Mouse (Mus musculus): ENCODE measurements around the gene Negr1. TPM values are rescaled to one million over a fixed set of nuclear protein-coding genes. Genes with fewer than 3 reads are reported as not detected.

Gene Negr1
- polyA plus RNA-seq, 1 experiment: 1.7 TPM

DNA sequence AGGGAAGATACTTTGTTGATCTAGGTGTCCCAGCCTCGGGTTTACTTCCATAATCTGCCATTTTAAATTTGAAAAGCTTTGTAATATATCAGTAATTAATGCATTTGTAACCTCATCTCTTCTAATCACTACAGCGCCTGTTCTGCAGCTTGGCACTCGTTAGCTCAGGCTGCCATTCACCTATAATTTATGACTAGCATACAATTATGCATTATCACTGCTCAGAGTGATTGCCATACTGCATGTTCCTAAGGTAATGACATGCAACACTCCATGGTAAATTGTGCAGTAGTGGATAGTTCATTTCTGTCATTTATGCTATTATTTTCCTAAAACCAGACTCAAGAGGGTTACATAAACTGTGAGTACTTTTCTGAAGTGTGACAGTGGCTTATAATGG lies 272.3 kb downstream of the Negr1 start:
- TF ChIP-seq CTCF (conservative IDR thresholded peaks at IDR 0.05; ENCODE audit: insufficient read depth, insufficient read length, low read depth, low read length) (no peak), POLR2A (IDR thresholded peaks at IDR 0.05; ENCODE audit: low read depth, low read length) (no peak)
- no peak overlapping the region for H3K27ac ChIP-seq (ENCODE audit: insufficient read depth, low read depth, low read length)
- WGBS: 58% methylated on average over 3 of the region's 3 CpGs
- no peak for DNase-seq
- H3K4me3 ChIP-seq (ENCODE audit: insufficient read depth, low read depth, low read length): no peak overlapping the region
- H3K36me3 ChIP-seq (ENCODE audit: control insufficient read depth, insufficient read depth, low read length): no peaks in the 10 kb centered on the region
- H3K27me3 ChIP-seq (replicated peaks; ENCODE audit: control insufficient read depth, insufficient read depth, low read length): no peaks in the 10 kb centered on the region
- H3K4me1 ChIP-seq (ENCODE audit: control insufficient read depth, insufficient read depth, low read length): no peaks in the 10 kb centered on the region; the same call in 1 of the 2 replicates

DNA sequence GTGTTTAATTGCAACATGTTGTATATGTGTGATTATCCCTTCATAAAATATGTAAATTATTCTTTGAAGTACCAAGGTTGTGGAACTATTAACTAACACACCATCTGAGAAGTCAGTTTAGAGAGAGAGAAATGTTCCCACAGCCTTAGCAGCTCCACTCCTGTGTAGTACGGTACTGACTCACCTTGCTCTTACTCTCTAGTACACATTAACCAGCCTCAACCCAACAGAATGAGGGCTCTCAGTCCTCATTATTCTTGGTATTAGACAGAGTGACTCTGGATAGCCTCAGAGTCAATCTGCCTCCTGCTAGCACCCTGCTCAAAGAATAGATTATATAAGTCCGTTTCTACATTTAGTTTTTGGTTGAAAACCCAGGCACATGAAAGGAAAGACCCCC lies 277.0 kb downstream of the Negr1 start:
- H3K27ac ChIP-seq (ENCODE audit: insufficient read depth, low read depth, low read length): no peak overlapping the region
- TF ChIP-seq POLR2A (IDR thresholded peaks at IDR 0.05; ENCODE audit: low read depth, low read length): no peak
- no peak for TF ChIP-seq CTCF (conservative IDR thresholded peaks at IDR 0.05; ENCODE audit: insufficient read depth, insufficient read length, low read depth, low read length)
- H3K27me3 ChIP-seq (replicated peaks; ENCODE audit: control insufficient read depth, insufficient read depth, low read length): no peaks in the 10 kb centered on the region
- DNase-seq: peak; percentile 35
- no peaks in the 10 kb centered on the region for H3K36me3 ChIP-seq (ENCODE audit: control insufficient read depth, insufficient read depth, low read length)
- H3K4me1 ChIP-seq (ENCODE audit: control insufficient read depth, insufficient read depth, low read length): no peaks in the 10 kb centered on the region; the same call in 1 of the 2 replicates
- WGBS: 46% methylated on average over 2 of the region's 2 CpGs
- H3K4me3 ChIP-seq (ENCODE audit: insufficient read depth, low read depth, low read length): no peak overlapping the region

DNA sequence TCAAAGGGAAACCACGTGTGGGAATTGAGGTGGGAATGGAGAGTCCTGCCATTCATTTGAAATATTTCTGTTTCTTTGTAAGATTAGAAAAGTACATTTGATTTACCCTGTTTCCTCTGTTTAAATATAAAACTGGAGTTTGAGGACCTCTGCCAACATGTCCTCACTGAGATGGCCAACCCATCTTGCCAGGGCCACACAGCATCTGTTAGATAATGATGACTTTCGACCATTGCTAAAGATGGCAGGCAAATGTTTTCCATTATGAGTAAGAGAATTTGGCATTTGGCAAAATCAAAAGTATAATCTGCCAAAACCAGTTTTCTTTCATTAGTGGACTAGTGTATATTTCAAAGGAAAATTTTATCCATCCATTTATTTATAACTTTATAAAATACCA lies 286.8 kb downstream of the Negr1 start:
- H3K36me3 ChIP-seq (ENCODE audit: control insufficient read depth, insufficient read depth, low read length): no peaks in the 10 kb centered on the region
- TF ChIP-seq POLR2A (IDR thresholded peaks at IDR 0.05; ENCODE audit: low read depth, low read length) (no peak), CTCF (conservative IDR thresholded peaks at IDR 0.05; ENCODE audit: insufficient read depth, insufficient read length, low read depth, low read length) (no peak)
- no peak for DNase-seq
- no peak overlapping the region for H3K4me3 ChIP-seq (ENCODE audit: insufficient read depth, low read depth, low read length)
- H3K27ac ChIP-seq (ENCODE audit: insufficient read depth, low read depth, low read length): no peak overlapping the region
- WGBS: 67% methylated on average over 2 of the region's 2 CpGs
- no peaks in the 10 kb centered on the region for H3K4me1 ChIP-seq (ENCODE audit: control insufficient read depth, insufficient read depth, low read length)
- H3K27me3 ChIP-seq (replicated peaks; ENCODE audit: control insufficient read depth, insufficient read depth, low read length): no peaks in the 10 kb centered on the region

DNA sequence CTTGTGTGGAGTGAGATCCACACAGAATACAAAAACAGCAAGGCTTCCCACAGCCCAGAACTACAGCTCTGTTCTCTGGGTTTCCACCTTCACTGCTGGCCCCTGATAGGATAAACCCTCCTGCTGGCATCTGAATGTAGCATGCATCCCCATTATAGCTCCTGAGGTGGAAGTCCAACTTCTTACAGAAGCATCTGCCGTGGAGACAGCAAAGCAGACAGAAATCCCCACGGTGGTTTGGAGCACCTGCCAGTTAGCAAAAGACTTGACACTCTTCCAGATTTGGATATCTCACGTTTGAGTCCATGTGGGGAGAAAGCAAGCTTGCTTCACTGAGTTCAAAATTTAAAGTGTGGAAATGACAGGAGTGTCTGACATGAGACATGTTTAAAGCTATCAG lies 290.3 kb downstream of the Negr1 start:
- H3K27ac ChIP-seq (ENCODE audit: insufficient read depth, low read depth, low read length): no peak overlapping the region
- no peak for DNase-seq
- no peaks in the 10 kb centered on the region for H3K27me3 ChIP-seq (replicated peaks; ENCODE audit: control insufficient read depth, insufficient read depth, low read length)
- no peaks in the 10 kb centered on the region for H3K4me1 ChIP-seq (ENCODE audit: control insufficient read depth, insufficient read depth, low read length)
- WGBS: 65% methylated on average over 3 of the region's 3 CpGs
- TF ChIP-seq CTCF (conservative IDR thresholded peaks at IDR 0.05; ENCODE audit: insufficient read depth, insufficient read length, low read depth, low read length): no peak
- no peak for TF ChIP-seq POLR2A (IDR thresholded peaks at IDR 0.05; ENCODE audit: low read depth, low read length)
- no peaks in the 10 kb centered on the region for H3K36me3 ChIP-seq (ENCODE audit: control insufficient read depth, insufficient read depth, low read length)
- H3K4me3 ChIP-seq (ENCODE audit: insufficient read depth, low read depth, low read length): no peak overlapping the region

DNA sequence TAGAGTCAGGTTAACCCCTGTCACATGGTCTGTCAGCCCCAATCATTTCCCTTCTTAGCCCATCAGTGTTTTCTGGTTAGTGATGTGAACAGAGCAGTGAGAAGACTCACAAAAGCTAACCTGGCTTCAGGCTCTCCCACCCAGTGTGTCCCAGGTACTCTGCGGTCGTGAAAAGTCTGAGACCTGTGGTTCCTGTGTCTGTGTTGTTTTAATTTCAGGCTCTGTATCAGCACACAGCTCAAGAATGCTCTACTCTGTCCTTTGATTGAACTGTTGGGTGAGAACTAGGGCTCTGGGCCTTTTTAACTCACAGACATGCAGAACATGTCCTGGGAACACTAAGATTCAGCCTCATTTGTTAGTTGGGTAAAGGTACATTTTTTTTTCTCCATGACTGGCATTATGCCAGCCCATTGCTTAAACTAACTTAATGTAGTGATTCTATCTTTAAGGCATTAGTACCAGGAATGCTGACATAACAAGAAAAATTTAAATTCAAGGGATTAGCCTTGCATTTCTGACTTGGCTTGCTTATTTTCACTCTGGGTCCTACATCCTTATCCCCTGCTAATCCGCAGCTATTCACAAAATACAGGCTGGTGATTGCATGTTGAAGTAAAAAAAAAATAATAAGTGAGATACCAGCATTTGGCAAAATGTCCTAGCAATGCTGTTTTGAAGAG lies 308.8 kb downstream of the Negr1 start:
- no peak overlapping the region for H3K27ac ChIP-seq (ENCODE audit: insufficient read depth, low read depth, low read length)
- WGBS: 57% methylated on average over 3 of the region's 3 CpGs
- no peak for DNase-seq
- H3K36me3 ChIP-seq (ENCODE audit: control insufficient read depth, insufficient read depth, low read length): no peaks in the 10 kb centered on the region
- H3K4me1 ChIP-seq (ENCODE audit: control insufficient read depth, insufficient read depth, low read length): no peaks in the 10 kb centered on the region; the same call in 1 of the 2 replicates
- H3K27me3 ChIP-seq (replicated peaks; ENCODE audit: control insufficient read depth, insufficient read depth, low read length): no peaks in the 10 kb centered on the region
- TF ChIP-seq CTCF (conservative IDR thresholded peaks at IDR 0.05; ENCODE audit: insufficient read depth, insufficient read length, low read depth, low read length) (no peak), POLR2A (IDR thresholded peaks at IDR 0.05; ENCODE audit: low read depth, low read length) (no peak)
- H3K4me3 ChIP-seq (ENCODE audit: insufficient read depth, low read depth, low read length): no peak overlapping the region

DNA sequence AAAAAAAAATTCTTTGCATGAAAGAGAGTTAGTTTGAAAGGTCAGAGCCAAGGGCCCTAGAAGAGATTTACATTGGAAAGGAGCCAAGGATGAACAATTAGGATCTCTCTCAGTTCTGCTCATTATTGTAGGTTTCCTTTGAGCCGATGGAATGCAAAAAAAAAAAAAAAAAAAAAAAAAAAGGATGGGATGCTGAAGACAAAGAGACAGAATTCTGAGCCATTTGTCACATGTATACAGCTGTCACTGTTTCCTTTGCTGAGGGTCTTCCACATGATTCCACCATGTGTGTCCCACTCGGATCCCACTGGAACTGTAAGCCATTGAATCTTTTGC lies 309.3 kb downstream of the Negr1 start:
- no peak for DNase-seq
- no peaks in the 10 kb centered on the region; the same call in 1 of the 2 replicates for H3K4me1 ChIP-seq (ENCODE audit: control insufficient read depth, insufficient read depth, low read length)
- 51% methylated on average over 2 of the region's 2 CpGs for WGBS
- no peaks in the 10 kb centered on the region for H3K36me3 ChIP-seq (ENCODE audit: control insufficient read depth, insufficient read depth, low read length)
- H3K4me3 ChIP-seq (ENCODE audit: insufficient read depth, low read depth, low read length): no peak overlapping the region
- H3K27me3 ChIP-seq (replicated peaks; ENCODE audit: control insufficient read depth, insufficient read depth, low read length): no peaks in the 10 kb centered on the region
- no peak overlapping the region for H3K27ac ChIP-seq (ENCODE audit: insufficient read depth, low read depth, low read length)
- no peak for TF ChIP-seq CTCF (conservative IDR thresholded peaks at IDR 0.05; ENCODE audit: insufficient read depth, insufficient read length, low read depth, low read length)
- no peak for TF ChIP-seq POLR2A (IDR thresholded peaks at IDR 0.05; ENCODE audit: low read depth, low read length)

DNA sequence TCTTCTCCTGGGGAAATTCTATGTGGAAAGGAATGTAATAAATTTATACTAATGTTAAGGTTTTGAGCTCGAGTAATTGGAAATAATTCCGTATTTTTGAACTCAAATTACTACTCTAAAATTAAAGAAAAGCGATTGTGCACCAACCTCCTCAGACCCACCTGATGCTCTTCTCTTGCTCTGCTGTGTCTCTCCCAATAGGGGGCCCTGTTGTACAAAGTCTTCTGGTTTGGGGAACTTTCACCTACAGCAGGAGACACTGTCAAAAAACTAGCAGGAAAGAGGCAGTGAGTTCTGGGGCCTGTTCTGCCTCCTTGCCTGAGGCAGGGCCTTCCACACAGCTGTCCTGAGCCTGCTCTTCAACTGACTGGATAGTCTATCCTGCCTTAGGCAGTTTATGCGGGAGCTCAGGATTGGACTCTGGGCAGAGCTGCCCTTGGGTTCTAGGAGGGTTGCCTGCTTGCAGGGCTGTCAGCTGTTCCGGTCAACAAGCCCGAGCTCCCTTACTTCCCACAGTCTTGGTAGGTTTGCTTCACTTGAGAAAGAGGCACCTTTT lies 310.1 kb downstream of the Negr1 start:
- 83% methylated on average over 6 of the region's 6 CpGs for WGBS
- Histone ChIP-seq H3K36me3 (ENCODE audit: control insufficient read depth, insufficient read depth, low read length) (no peaks in the 10 kb centered on the region), H3K4me3 (ENCODE audit: insufficient read depth, low read depth, low read length) (no peak overlapping the region), H3K27ac (ENCODE audit: insufficient read depth, low read depth, low read length) (no peak overlapping the region), H3K27me3 (replicated peaks; ENCODE audit: control insufficient read depth, insufficient read depth, low read length) (no peaks in the 10 kb centered on the region), H3K4me1 (ENCODE audit: control insufficient read depth, insufficient read depth, low read length) (no peaks in the 10 kb centered on the region; the same call in 1 of the 2 replicates)
- no peak for DNase-seq
- TF ChIP-seq CTCF (conservative IDR thresholded peaks at IDR 0.05; ENCODE audit: insufficient read depth, insufficient read length, low read depth, low read length) (peak; percentile 42), POLR2A (IDR thresholded peaks at IDR 0.05; ENCODE audit: low read depth, low read length) (no peak)

Data from kidney, adult 2 months (tissue).